Mouse (Mus musculus): ENCODE data around the gene Psma2. TPM values are rescaled to one million over a fixed set of nuclear protein-coding genes. Genes with fewer than 3 reads are reported as not detected.

The Psma2 gene
- total RNA-seq (2017) = 97.1 to 190 TPM (median 152 TPM) in 3 replicates

- ATAC-seq (replicated peaks; ENCODE audit: insufficient number of reproducible peaks, low FRiP score, low TSS enrichment, poor library complexity, severe bottlenecking) = peak; percentile 98
These were observed at the start of gene Psma2, which contains the start of gene Mrpl32 for GRCm38 (mm10) chr13:14612926-14613529. Gene Psma2 (plus strand): TSS chr13:14613240. Gene Mrpl32 (minus strand): TSS chr13:14613165.

GRCm38 (mm10) chr13:14574128-14574527 is 38.9 kb upstream of the Psma2 start:
- ATAC-seq (replicated peaks; ENCODE audit: insufficient number of reproducible peaks, low FRiP score, low TSS enrichment, poor library complexity, severe bottlenecking) = no peak

GRCm38 (mm10) chr13:14580392-14580791 is 32.6 kb upstream of the Psma2 start:
- ATAC-seq (replicated peaks; ENCODE audit: insufficient number of reproducible peaks, low FRiP score, low TSS enrichment, poor library complexity, severe bottlenecking) = no peak

GRCm38 (mm10) chr13:14602744-14603143 is 10.3 kb upstream of the Psma2 start:
- no peak for ATAC-seq (replicated peaks; ENCODE audit: insufficient number of reproducible peaks, low FRiP score, low TSS enrichment, poor library complexity, severe bottlenecking)

- ATAC-seq (replicated peaks; ENCODE audit: insufficient number of reproducible peaks, low FRiP score, low TSS enrichment, poor library complexity, severe bottlenecking) = no peak
These were observed 5.4 kb upstream of the Psma2 start for GRCm38 (mm10) chr13:14607616-14608015.

GRCm38 (mm10) chr13:14612463-14612862 is 577 bp upstream of the Psma2 start:
- ATAC-seq (replicated peaks; ENCODE audit: insufficient number of reproducible peaks, low FRiP score, low TSS enrichment, poor library complexity, severe bottlenecking) = no peak

- ATAC-seq (replicated peaks; ENCODE audit: insufficient number of reproducible peaks, low FRiP score, low TSS enrichment, poor library complexity, severe bottlenecking) = no peak
These were observed 513 bp downstream of the Psma2 start for GRCm38 (mm10) chr13:14613553-14613952.

GRCm38 (mm10) chr13:14618724-14619123 is 5.7 kb downstream of the Psma2 start:
- ATAC-seq (replicated peaks; ENCODE audit: insufficient number of reproducible peaks, low FRiP score, low TSS enrichment, poor library complexity, severe bottlenecking) = peak; percentile 80; the same call in 1 of the 2 replicates

- ATAC-seq (replicated peaks; ENCODE audit: insufficient number of reproducible peaks, low FRiP score, low TSS enrichment, poor library complexity, severe bottlenecking) = peak; percentile 98
These were observed 16.9 kb downstream of the Psma2 start, which contains the start of gene AW209491 for GRCm38 (mm10) chr13:14629726-14630641. Gene AW209491 (plus strand): TSS chr13:14630154.

GRCm38 (mm10) chr13:14639998-14640397 is 27.0 kb downstream of the Psma2 start:
- peak; percentile 63; the same call in 1 of the 2 replicates for ATAC-seq (replicated peaks; ENCODE audit: insufficient number of reproducible peaks, low FRiP score, low TSS enrichment, poor library complexity, severe bottlenecking)

GRCm38 (mm10) chr13:14649301-14649700 is 36.3 kb downstream of the Psma2 start:
- no peak for ATAC-seq (replicated peaks; ENCODE audit: insufficient number of reproducible peaks, low FRiP score, low TSS enrichment, poor library complexity, severe bottlenecking)

GRCm38 (mm10) chr13:14667107-14667506 is 54.1 kb downstream of the Psma2 start:
- no peak for ATAC-seq (replicated peaks; ENCODE audit: insufficient number of reproducible peaks, low FRiP score, low TSS enrichment, poor library complexity, severe bottlenecking)

- no peak for ATAC-seq (replicated peaks; ENCODE audit: insufficient number of reproducible peaks, low FRiP score, low TSS enrichment, poor library complexity, severe bottlenecking)
These were observed 57.3 kb downstream of the Psma2 start for GRCm38 (mm10) chr13:14670342-14670741.

- ATAC-seq (replicated peaks; ENCODE audit: insufficient number of reproducible peaks, low FRiP score, low TSS enrichment, poor library complexity, severe bottlenecking) = no peak
These were observed 75.9 kb downstream of the Psma2 start for GRCm38 (mm10) chr13:14688955-14689354.

- no peak for ATAC-seq (replicated peaks; ENCODE audit: insufficient number of reproducible peaks, low FRiP score, low TSS enrichment, poor library complexity, severe bottlenecking)
These were observed 103.8 kb downstream of the Psma2 start for GRCm38 (mm10) chr13:14716801-14717200.

GRCm38 (mm10) chr13:14717755-14718154 is 104.7 kb downstream of the Psma2 start:
- ATAC-seq (replicated peaks; ENCODE audit: insufficient number of reproducible peaks, low FRiP score, low TSS enrichment, poor library complexity, severe bottlenecking) = no peak
